Mouse (Mus musculus): ENCODE results near the gene Mtf1. TPM values are rescaled to one million over a fixed set of nuclear protein-coding genes. Genes with fewer than 3 reads are reported as not detected.

The Mtf1 gene
- 10 to 100 TPM; 15.2 to 15.3 TPM for total RNA-seq (2021)

DNA sequence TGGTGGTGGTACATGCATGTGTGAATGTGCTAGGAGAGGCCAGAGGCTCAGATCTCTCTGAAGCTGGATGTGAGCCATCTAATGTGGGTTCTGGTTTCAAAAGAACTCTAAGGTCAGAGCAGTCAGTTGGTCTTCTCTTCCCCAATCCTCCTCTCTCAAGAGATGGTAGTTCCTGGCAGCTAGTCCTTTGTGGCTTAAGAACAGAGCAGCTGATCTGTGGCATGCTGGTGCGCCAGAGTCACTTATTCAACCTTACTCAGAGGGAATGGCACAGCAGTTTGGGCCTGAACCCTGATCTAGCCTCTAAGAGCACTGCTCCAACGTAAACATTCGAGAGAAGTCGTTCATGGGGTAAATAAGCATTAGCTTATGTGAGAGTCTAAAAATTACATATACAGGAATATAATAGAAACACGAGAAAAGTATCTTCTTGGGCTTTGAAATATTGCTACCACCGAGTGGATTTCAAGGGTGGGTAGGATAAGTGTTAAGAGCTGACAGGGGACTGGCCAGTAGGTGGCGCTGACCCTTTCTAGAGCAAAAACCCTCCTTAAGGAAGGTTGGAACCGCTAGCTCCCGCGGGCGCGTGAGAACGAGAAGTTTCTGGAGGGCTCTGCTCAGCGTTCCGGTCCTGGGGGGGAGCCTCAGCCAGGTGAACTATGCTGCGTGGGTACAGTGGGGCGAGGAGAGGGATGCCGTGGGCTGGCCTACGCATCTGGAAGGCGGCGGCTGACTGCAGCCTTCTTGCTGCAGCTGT lies at the start of gene Mtf1:
Mtf1 (plus strand) TSS at position 553 of the 757 bp plus-strand sequence.
- peak; percentile 92 for DNase-seq

DNA sequence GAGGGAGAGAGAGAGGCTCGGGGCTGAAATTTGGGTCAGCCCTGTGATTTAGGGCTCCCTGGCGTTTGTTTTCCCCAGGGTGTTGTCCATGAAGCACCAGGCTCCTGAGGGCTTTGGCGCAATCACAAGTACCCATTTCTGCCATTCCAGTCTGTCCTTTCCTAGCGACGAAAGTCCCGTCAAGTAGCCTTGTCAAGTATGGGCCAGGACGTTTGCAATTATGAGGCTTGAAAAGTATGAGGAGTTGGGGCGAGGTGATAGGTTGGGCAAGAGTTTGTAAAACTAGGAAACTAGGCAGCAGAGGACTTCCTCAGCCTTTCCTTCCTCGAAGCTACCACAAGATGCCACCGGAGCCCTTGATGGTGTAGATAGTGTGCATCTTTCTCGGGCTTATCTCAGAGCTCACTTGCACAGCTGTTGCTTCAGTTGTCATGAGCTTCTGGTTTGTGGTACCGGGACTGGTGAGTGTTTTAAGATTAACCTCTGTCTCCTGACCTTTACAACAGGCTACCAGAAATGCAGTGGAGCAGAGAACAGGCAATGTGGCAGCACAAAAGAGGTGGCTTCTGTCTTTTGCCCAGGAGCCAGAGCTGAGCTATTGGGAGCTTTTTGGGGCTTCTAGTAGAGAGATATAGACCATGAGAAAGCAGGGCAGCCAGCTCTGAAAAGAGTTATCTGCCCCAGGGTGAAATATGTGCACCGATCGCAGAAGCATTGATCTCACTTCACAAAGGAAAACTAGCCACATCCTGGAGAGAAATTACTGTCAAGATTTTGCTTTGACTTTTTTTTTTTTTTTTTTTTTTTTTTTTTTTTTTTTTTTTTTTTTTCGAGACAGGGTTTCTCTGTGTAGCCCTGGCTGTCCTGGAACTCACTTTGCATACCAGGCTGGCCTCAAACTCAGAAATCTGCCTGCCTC lies 49.4 kb upstream of the Mtf1 start:
- no peak for DNase-seq

DNA sequence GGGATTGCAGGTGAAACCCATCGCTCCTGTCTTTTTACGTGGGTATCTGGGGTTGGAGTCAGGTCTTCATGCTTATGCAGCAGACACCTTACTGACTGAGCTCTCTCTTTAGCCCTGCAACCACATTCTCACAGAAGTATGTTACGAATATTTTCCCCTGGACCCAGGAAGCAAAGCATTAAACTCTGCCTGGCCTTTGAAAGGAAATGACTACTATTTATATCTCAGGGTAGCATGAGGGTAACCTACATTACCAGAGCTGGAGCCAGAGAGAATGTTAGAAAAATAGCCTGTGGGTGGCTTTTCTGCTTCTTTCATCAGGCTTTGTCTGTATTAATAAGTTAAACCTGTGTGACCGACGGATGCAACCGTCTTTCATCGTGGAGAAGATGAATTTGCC lies 46.4 kb upstream of the Mtf1 start:
- DNase-seq: peak; percentile 3

DNA sequence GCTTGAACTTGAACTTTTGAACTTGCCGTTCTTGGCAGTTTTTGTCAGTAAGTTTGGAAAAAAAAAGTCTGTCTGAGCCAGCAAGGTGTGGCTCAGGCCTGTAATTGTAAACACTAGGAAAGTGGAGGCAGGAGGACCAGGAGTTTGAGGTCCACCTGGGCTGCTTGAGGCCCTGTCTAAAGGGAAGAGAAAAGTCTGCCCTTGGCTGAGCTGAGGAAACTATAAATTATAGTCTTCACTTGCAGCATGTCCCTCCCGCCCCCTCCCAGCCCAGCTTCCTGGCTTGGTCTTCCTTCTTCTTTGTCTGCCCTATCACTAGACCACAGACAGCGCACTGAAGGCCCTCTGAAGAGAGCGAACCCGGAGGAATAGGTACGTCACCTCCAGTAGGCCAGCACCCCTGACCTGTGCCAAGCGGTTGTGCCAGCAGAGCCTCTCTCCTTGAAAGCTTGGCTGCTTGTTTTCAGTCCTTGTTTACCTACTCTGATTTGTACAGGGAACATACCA lies 42.5 kb upstream of the Mtf1 start:
- peak; percentile 3 for DNase-seq

DNA sequence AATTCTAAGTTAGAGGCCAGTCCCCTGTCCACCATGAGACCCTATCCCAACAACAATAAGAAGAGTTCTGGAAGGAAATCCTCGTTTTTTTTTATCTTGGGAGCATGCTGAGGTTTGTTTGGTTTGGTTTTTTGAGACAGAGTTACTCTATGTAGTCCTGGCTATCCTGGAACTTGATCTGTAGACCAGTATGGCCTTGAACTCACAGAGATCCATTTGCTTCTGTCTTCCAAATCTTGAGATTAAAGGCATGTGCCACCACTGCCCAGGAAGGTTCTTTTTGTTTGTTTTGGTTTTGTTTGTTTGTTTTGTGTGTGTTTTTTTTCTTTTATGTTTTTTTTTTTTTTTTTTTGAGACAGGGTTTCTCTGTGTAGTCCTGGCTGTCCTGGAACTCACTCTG lies 40.7 kb upstream of the Mtf1 start:
- no peak for DNase-seq

DNA sequence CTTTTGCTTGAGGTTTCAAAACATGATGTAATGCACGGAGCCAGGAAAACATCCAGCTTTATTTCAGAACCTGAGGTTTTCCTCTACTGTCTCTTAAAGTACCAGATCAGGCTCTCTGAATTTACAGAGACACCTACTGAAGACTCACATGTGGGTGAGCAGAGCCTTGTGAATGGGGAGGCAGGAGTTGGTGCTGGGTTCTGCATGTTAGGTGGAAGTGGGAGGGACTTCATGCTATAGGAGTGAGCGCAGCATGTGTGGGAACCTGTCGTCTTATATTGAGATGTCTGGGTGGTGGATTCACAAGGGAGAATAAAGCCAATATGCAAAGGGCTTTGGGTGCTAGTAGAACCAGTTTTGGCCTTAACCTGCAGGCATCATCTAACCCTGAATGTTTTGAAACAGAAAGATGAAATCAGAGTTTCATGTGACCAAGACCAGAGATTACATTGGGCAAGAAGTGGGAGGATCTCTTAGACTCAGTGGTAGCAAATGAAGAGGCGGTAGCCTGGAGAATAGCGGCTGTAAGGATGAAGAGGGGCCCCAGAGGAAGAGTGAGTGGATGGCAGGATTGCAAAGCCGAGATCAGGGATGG lies 38.9 kb upstream of the Mtf1 start:
- no peak for DNase-seq

DNA sequence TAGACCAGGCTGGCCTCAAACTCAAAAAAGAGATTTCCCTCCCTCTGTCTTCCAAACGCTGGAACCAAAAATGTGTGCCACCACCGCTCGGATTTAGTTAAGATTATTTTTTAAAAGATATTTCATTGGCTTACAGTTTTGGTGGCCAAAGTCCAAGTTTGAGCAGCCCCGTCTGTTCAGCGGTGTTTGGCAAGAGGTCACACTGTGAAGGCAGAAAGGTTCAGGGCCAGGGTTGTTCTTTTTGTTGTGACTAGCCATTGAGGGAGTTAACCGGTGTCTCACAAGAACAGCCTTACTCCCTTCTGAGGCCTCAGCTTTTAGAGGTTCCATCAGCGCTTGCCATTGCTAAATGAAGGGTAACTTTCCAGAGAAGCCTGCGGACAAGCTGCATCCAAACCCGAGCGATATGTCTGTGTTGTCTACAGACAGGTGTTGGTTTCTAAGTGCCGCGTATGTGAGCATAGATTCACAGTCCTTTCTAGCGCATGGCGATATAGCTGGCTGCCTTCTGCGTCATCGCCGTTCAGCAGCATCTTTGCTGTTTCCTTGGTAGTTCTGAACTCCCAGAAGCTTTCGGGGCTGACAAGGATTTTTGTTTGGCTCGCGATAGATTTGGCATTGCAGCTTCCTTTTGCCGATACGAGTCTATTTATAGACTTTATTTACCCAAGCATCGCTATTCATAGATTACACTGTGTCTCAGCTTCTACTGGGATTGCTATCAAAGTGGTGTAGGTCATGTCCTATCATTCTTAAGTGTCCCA lies 35.9 kb upstream of the Mtf1 start:
- DNase-seq: peak; percentile 11

DNA sequence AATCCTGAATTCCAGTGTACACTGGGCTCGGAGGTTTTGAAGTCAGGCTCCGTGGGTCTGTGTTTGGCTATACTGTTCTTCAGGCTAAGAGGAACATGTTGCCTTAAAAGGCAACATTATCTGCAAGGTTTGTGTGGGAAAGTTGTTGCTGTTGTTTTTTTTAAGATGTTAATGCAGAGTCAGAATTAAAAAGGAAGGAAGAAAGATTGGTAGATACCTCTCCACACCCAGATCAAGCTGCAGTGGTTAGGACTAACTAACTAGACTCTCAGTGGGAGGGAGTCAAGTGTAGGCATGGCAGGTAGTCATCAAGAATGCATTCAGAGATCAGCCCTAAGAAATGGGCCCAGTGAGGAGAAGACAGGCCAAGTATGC lies 35.4 kb upstream of the Mtf1 start:
- no peak for DNase-seq

DNA sequence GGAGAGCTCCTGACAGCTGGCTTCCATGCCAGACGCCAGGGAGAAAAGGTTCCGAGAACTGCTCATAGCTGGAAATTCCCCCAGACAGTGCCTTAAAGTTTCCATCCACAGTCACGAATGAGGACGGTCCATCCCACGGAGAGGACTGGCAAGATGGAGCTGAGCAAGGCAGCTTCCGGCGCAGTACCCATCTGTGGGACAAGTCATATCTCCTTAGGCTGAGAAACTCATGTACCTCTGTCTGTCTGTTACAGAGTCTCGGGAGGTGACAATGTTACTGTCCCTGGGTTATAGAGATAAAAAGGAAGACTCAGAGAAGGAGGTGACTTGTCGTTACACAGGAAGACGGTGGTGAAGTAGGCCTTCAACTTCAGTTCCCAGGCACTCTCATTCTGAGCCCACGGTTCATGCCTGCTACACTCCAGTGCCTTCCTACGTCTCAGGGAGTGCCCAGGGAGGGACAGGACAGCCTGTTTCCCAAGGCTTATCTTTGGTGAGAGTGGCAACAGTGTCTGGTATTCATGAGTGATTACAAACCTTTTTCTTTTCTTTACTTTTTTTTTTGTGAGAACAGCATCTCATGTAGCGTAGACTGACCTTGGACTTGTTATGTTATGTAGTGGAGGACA lies 32.8 kb upstream of the Mtf1 start:
- DNase-seq: no peak

DNA sequence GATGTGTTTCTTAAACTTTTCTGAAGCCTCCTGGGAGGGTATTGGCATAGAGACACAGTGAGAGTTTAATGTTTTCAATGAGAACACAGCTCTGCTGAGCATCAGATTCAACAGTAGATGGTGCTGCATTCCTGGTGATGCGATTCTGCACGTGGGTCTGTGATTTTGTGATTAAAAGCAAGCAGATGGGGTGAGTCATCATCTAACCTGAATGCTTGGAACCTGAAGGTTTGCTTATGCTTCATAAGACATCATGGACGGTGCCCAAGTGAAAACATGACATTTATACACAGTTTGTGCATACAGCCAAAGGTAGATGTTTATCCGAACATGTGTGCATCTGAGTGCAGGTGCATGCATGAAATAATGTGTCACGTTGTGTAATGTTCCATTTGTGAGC lies 31.3 kb upstream of the Mtf1 start:
- DNase-seq: no peak

DNA sequence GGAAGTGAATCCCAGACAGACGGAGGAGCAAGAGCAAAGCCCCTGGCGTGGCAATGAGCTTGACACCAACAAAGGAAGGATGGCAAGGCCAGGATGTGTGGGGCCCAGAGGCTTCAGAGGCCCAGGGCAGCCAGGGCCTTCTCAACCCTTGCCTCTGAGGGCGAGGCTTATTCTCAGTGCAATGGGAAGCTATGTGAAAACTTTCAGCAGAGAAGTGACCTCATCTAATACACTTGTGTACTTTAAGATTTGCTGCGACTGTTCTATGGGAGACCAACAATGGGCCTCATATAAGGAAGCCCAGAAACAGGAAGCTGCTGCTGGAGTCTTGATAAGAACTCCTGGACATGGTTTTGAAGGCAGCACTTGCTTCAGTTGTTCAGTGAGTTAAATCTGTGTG lies 29.8 kb upstream of the Mtf1 start:
- peak; percentile 41 for DNase-seq

DNA sequence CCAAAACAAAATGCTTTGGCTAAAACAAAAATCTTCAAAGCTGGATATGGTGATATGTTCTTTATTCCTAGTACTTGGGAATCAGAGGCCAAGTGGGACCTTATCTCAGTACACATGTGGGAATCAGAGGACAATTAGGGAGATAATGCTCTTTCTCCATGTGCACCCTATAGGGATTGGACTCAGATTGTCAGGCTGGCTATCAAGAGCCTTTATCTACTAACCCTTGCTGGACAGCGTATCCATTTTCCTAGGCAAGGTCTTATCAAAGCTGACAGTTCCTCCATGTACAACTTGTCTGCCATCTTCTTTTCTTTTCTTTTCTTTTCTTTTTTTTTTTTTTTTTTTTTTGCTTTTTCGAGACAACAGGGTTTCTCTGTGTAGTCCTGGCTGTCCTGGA lies 28.5 kb upstream of the Mtf1 start:
- DNase-seq: no peak

DNA sequence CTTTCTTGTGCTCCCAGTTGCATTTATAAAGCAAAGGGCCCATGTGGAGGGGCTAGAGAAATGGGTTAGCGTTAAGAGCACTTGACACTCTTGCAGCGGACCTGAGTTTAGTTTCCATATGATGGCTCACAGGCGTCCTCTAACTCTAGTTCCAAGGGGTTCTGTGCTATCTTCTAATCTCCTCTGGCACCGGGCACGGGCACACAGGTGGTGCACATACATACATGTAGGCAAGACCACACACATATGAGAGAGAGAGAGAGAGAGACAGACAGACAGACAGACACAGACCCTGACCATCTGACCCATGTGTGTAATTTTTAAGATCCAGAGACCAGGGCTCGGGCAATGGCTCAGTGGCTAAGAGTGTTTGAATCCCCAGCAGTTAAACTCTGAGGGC lies 27.9 kb upstream of the Mtf1 start:
- no peak for DNase-seq

DNA sequence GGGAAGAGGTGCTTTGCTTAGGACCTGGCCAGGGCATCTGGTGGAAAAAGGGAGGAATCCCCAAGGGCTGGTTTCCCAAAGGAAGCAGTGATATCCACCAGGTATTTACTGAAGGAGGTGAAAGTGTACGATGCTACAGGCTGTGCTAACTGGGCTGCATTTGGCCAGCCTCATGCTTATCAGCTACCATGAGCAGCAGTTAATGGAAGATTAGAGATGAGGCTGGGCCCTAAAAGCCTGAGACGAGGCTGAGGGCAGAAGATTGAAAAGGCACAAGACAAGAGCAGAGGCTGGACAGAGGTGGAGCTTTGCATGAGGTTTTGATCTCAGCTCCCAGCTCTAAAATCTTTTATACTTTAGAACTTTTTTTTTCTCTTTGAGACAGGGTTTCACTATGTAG lies 27.5 kb upstream of the Mtf1 start:
- no peak for DNase-seq

DNA sequence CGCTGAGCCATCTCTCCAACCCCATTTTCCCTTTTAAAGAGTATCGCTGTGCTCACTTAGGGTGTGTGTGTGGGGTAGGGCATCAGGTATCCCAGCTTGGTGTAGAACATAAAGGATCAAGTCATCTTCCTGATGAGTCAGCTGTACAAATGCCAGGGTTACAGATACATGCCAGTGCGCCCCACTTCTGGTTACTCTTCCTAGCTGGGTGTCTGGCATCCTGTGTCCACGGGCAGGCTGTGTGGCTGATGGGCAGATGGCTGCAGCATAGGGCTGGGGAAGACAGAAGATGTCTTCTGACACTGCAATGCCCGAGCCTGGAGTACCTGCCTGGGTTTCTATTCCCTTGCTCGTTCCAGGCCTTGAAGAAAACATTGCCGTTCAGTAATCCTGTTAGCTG lies 20.5 kb upstream of the Mtf1 start:
- DNase-seq: no peak

DNA sequence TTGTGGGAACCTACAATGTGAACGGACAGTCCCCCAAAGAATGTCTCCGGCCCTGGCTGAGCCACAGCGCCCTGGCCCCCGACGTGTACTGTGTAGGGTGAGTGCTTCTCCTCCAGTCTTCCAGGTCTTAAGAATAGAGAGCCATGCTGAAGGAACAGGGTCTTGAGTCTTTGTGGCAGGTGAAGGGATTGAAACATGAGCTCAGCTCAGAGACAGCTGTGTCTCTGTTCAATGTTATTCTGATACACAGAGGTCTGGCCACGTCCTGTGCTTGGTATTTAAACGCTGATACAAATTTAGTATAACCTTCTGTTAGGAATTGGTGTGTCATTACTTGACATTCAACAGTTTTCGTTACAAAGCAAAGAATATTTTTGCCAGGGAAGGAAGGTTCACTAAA lies 19.5 kb upstream of the Mtf1 start:
- DNase-seq: no peak

DNA sequence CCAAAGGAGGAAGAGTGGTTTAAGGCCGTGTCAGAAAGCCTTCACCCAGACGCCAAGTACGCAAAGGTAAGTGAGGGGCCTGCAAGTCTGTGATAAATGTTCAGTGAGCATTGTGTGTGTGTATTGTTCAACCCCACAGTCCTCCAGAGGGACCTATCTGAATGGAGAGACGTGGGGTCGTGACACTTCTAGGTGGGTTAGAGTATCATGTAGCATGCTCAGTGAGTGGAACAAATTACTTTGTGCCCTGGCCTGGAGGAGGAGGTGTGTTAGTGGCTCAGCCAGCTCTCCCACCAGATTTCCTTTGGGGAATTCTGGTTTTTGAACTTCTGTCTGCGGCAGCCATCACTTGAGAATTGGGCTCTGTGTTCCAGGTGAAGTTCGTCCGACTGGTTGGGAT lies 18.0 kb upstream of the Mtf1 start:
- DNase-seq: no peak

DNA sequence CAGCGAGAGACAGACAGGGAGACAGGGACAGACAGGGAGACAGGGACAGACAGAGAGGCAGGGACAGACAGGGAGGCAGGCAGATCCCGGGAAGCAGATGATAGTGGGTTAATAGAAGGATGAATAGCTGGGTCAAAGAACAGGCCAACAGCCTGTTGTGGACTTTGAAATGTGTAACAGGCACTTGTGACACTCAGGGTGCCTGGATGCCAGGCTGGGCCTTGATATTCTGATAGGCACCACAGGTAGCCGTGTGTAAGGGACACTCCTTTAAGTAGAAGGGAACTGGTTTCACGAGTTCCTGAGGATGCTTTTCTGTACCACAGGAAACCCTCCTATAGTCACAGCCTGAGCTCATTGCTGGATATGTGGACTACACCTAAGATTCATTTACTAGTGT lies 11.9 kb upstream of the Mtf1 start:
- no peak for DNase-seq

DNA sequence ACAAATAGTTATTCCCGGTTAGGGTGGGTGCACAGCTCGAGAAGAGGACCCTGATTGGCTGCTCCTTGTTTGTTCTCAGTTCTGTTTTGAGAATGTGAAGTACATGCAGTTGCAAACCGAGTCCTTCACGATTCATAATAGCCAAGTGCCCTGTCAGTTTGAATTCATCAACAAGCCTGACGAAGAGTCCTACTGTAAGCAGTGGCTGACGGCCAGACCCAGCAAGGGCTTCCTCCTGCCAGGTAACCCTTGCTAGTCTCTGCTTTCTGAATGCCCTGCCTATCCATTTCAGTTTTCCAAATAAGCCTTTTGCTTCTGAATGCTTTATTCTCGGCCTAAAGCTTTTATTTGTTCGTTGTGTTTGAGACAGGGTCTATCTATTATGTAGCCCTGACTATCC lies 9.8 kb upstream of the Mtf1 start:
- DNase-seq: no peak

DNA sequence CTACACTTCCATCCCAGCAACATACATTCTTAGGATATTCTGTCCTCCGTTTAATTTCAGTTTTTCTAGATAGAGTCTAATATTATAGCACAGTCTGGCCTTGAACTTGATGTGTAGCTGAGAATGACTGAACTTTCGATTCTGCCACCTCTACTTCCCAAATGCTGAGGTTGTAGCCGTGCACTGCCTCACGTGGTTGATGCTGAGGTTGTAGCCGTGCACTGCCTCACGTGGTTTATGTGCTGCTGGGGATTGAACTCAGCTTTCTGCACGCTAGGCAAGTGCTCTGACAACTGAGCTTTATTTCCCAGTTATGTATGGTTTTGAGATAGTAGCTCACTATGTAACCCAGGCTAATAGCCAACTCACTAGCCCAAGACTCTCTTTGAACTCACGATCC lies 5.8 kb upstream of the Mtf1 start:
- no peak for DNase-seq

DNA sequence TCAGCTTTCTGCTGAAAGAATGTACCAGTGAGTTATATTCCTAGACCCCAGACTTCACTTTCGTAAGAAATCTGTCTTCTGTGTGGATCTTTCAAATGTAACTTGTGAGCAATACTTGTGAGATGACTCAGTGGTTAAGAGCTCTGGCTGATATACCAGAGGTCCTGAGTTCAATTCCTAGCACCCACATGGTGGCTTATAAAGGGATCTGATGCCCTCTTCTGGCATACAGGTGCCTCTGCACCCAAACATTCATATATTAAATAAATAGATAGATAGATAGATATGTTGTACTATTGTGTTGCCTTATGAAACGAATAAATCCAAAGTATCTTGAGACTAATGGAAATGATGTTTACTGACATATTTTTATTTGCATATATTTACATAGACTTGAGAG lies 5.0 kb upstream of the Mtf1 start:
- no peak for DNase-seq
